Mouse (Mus musculus) frontal cortex, adult (tissue): ENCODE data around the gene Thbd.
A peak's percentile ranks its signal among the peaks of the same experiment; 100 is the strongest.

Experiments
- ATAC-seq: cut with Nextera tagmentation; 2 replicates; pipeline ENCODE4 v1.9.2; 2017; ENCODE audit warnings: mild to moderate bottlenecking, moderate library complexity, mixed read lengths; ENCODE audit not compliant: low TSS enrichment

Thbd gene

GRCm38 (mm10) chr2:148386927-148387326, 21.1 kb downstream of the Thbd start:
- ATAC-seq = no peak

DNA sequence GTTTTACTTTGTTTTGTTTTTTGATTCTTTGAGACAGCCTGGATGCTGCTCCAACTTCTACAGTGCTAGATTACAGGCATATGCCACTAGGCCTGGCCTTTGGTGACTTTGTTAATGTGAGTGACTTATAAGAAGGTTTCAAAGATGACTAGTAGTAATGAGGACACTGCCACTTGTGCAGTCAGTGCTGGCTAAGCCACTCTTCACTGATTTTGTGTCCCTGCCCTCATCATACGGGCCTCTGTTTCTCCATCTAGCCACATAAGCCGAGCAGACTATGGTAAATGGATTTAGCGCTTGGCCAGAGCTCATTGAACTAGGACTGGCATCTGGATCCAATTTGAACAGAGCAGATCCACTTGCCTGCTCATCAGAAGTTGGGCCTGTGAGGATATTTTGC, 21.5 kb downstream of the Thbd start:
- ATAC-seq = no peak

GRCm38 (mm10) chr2:148381076-148381475, 26.9 kb downstream of the Thbd start:
- ATAC-seq = no peak

DNA sequence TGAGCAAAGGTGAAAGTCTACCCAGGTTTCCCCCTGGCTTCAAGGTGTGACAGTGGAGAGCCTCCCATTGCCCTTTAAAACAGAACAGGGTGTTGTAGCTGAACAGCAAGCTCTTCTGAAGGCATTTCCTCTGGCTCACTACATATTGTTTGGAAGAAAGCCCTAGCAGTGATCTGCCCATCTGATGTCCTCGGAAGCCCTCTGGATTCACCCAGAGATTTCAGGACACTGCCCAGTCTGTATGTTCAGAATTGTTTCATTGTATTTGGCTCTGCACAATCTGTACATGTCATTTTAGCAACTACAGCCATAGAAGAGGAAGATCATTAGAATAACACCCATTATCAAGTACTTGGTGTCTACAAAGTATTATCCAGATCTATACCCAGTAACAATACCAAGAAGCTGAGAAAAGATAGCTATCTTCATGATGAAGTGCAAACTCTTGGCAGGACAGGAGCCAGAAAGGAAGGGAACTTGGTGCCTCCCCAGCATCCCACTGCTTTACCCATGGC, 28.0 kb downstream of the Thbd start:
- ATAC-seq = no peak

GRCm38 (mm10) chr2:148378817-148379342, 29.1 kb downstream of the Thbd start:
- no peak for ATAC-seq

- no peak for ATAC-seq
These were observed 32.5 kb downstream of the Thbd start for GRCm38 (mm10) chr2:148375326-148376150.

DNA sequence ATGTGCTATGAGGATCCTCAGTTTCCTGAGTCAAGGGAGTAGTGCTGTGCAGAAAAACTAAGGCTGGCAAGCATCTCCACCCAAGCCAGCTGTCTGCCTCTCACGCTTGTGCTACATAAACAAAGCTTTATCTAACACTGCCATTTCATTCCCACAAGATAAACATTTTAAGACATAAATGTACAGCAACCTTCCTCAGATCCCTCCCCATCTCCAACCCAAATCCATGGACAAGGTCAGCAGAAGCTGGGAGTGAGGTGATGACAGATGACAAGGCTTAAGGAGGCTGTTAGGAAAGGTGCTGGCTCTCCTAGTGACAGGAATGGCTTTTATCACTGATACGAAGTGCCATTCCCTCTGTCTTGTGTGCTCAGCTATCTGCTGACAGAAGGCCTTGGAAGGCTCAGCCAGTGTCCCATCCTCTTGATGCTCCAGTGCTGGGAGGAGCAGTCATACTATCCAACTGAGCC, 34.4 kb downstream of the Thbd start:
- peak; percentile 67; the same call in 1 of the 2 replicates for ATAC-seq

DNA sequence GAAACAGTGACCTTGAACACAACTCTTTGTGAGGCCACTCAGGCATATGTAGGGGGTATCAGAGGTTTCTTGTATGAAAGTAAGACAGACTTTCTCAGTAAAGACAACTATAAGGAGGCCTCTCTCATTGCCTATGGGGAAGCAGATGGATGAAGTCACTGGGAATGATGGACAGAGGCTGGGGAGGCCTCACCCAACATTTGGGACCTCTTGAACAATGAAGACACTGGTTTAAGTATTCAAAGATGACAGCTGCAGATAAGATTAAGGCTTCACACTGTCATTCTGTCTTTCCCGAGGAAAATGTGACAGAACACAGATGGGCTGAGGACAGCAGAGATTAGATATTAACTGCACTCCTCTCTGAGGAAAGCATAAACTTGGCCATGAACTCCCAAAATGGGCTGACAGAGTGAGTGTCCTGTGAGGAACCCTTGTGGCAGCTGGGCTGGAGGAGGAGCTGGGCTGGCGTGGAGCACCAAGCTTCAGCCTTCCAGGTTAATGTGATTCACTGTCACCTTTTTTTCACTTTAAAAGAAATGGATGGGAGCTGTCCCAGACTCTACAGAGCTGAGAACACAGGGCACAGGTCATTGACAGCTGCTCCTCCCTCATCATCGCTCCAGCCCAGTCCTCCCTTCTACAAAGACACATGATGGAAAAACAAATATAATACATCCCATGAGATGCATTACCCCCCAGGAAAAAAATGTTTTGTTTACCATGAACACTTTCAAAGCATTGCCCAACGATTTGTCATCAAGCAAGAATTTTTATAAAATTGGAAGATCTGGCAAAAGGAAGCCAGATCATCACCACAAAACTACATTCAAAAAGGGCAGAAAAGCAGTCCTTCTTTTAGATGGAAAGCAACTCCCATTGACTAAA, 36.0 kb downstream of the Thbd start:
- no peak for ATAC-seq

DNA sequence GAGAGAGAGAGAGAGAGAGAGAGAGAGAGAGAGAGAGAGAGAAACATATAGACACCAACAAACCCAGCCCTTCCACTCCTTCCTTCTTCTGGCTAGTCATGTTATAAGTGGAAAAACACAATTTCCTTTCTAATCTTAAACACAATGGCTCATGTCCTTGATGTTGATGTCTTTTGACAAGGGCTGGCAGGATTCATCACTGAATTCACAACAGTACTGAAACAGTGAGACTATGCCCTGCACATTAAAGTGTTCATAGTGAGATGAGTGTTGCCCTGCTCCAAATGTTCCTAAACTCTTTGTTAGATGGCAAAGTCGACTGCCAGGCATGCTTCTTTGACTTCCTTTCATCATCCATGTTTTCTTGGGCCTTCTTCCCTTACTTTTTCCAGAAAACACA, 42.8 kb downstream of the Thbd start:
- ATAC-seq = no peak

DNA sequence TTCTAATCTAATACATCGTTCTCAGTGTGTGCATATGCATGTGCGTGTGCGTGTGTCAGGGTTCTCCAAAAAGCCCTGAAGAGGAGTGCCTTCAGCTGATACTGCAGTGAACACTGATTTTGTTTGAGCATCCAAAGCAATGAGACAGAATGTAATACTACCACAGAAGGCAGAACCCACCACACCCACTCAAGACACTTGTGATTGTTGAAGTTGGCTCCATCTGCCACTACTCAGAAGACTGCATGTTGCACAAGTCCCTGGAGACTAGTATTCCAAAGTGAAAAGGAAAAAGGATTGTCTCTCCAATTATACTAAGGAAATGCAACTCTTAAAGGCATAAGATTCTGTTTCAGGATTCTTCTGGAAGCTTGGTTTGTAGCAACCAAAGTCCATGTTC, 43.5 kb downstream of the Thbd start:
- peak; percentile 97 for ATAC-seq

DNA sequence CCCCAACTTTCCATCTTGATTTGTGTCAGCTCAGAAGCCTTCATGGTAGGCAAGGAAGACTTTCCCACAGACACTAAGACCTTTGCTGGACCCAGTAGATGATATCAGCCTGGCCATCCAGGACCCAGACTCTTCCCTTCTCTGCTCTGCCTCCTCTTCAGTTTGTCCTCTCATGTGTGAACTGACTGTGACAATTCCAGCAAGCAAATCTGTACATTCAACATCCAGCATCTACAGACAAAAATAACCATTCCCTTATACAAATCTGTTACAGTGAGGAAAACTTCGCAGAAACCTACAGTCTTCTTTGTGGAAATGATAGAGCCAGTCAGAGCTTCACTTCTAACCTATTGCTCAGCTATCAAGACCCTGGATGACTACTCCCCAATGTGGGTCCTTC, 50.8 kb downstream of the Thbd start:
- ATAC-seq = peak; percentile 93
